22 mouse cellular contexts compared by ENCODE assay signal in genomic region chr6:34352401-34352800, GRCm38 (mm10). TPM values are rescaled to one million over a fixed set of nuclear protein-coding genes. Genes with fewer than 3 reads are reported as not detected.
"Had no signal": no experiment of that assay in that cellular context is flagged by ENCODE, and none has a peak within 500 bp of the region (broad histone marks: within the 10 kb centered on the region; RNA-seq: fewer than 3 reads in every experiment).

No protein-coding gene starts in this region.

- H3K4me3 ChIP-seq: lung, embryonic 15.5 days; megakaryocyte, embryonic 14.5 days; midbrain, embryonic 13.5 days; midbrain, embryonic 15.5 days; neural tube, embryonic 12.5 days; stomach, embryonic 15.5 days had no signal

- H3K27me3 ChIP-seq: lung, embryonic 15.5 days; midbrain, embryonic 13.5 days; midbrain, embryonic 15.5 days; neural tube, embryonic 12.5 days; stomach, embryonic 15.5 days had no signal

- DNase-seq: liver, postnatal 0 days; lung, adult 2 months; lung, postnatal 14 days; lung, postnatal 36 days; right cerebral cortex, postnatal 14 days; thymus, adult 2 months; thymus, postnatal 25 days; thymus, postnatal 4 days had no signal

- H3K4me2 ChIP-seq: midbrain, embryonic 11.5 days; midbrain, embryonic 13.5 days; midbrain, embryonic 15.5 days; stomach, embryonic 15.5 days had no signal

- ATAC-seq: liver, postnatal 0 days; lung, postnatal 0 days; midbrain, embryonic 13.5 days; midbrain, embryonic 15.5 days had no signal

- H3K9ac ChIP-seq: liver, postnatal 0 days; lung, embryonic 15.5 days; midbrain, embryonic 13.5 days; midbrain, embryonic 15.5 days; neural tube, embryonic 12.5 days; stomach, embryonic 15.5 days had no signal

- H3K9me3 ChIP-seq: lung, embryonic 15.5 days; megakaryocyte, embryonic 14.5 days; midbrain, embryonic 13.5 days; midbrain, embryonic 15.5 days; neural tube, embryonic 12.5 days; stomach, embryonic 15.5 days had no signal

- H3K27ac ChIP-seq: lung, embryonic 15.5 days; macrophage; midbrain, embryonic 13.5 days; midbrain, embryonic 15.5 days; neural tube, embryonic 12.5 days; stomach, embryonic 15.5 days; stomach, postnatal 0 days had no signal

- H3K36me3 ChIP-seq: lung, embryonic 15.5 days; midbrain, embryonic 13.5 days; midbrain, embryonic 15.5 days; neural tube, embryonic 12.5 days; stomach, embryonic 15.5 days had no signal

RNA-seq across cellular contexts. Expression of gene Akr1b8, which starts 1.5 kb away (rescaled TPM):
- total RNA-seq: monocyte, adult 5-6 weeks; neutrophil, adult 5-6 weeks had no signal

RNA-seq across cellular contexts. Expression of gene Akr1b7, which starts 59.7 kb away (rescaled TPM):
- total RNA-seq: megakaryocyte progenitor cell, adult 5-6 weeks; midbrain, postnatal 0 days; monocyte, adult 5-6 weeks; neutrophil, adult 5-6 weeks had no signal
- polyA plus RNA-seq: lung, embryonic 15.5 days; macrophage; midbrain, embryonic 11.5 days; midbrain, embryonic 13.5 days; midbrain, embryonic 15.5 days; neural tube, embryonic 12.5 days had no signal
